Mouse (Mus musculus): ENCODE data around the gene Ammecr1.

DNA sequence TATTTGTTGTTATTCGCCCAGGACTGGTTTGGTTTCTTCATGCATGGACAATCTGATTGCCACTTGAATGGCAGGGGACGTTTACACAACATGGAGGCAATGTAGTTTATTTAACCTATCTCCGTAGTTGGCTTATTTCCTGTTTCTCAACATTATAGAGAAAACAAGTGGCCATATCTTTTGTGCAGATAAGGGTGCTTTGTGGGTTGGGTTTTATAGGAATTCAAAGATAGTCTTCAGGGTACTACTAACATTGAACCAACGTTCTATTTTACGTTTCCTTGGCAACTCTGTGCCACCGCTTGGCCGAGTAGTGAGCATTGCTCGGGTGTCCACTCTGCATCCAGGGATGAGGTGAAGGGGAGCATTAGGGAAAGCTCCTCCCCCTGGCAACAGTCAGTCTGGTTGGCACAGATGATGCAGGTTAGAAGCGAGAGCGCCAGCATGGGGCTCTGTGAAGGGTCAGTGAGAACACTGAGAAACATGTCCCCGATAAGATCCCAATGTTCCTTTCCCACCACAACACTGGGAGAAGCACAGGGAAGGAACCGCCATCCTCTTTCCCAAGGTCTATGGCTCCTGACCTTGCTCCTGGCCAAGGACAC is 136.6 kb downstream of the Ammecr1 start:
- TF ChIP-seq CTCF (IDR thresholded peaks at IDR 0.05; ENCODE audit: extremely low read depth, insufficient read depth, low read length) (no peak), POLR2A (IDR thresholded peaks at IDR 0.05; ENCODE audit: extremely low read depth, insufficient read depth, low read length) (no peak)
